Mouse (Mus musculus) lung, embryonic 16.5 days (tissue): ENCODE data around the gene Pcnx4. TPM values are rescaled to one million over a fixed set of nuclear protein-coding genes. Genes with fewer than 3 reads are reported as not detected.
"Not testable (repeated sequence)": the region's sequence is repeated elsewhere in the genome, so short reads cannot be mapped to it uniquely, and the experiment has no call there.

Source experiments
- ATAC-seq: fragments of 200-750 bp; cut with Nextera tagmentation; 2 replicates; pipeline ENCODE4 v1.8.0; 2017; ENCODE audit warnings: low read depth, mild to moderate bottlenecking, moderate library complexity
- H3K27ac ChIP-seq: fragments of 300-500 bp; sonication (generic); 2 replicates; pipeline ENCODE4 v1.5.1; 2014; ENCODE audit warnings: mild to moderate bottlenecking, control low read depth, low read length
- H3K27me3 ChIP-seq: fragments of 300-500 bp; sonication (generic); 2 replicates; pipeline ENCODE4 v1.6.1; 2014; ENCODE audit warnings: low read depth, low read length, mixed read lengths; ENCODE audit not compliant: control insufficient read depth, insufficient read depth
- H3K36me3 ChIP-seq: fragments of 300-500 bp; sonication (generic); 2 replicates; pipeline ENCODE4 v1.6.1; 2014; ENCODE audit warnings: low read length; ENCODE audit not compliant: control insufficient read depth, insufficient read depth
- H3K4me1 ChIP-seq: fragments of 300-500 bp; sonication (generic); replicated peaks from 2 replicates; pipeline ENCODE4 v1.6.1; 2014; ENCODE audit warnings: low read length, mixed read lengths; ENCODE audit not compliant: control insufficient read depth, insufficient read depth
- H3K4me2 ChIP-seq: fragments of 300-500 bp; sonication (generic); 2 replicates; pipeline ENCODE4 v1.6.1; 2014; ENCODE audit warnings: low read depth, low read length, control low read depth
- H3K4me3 ChIP-seq: fragments of 300-500 bp; sonication (generic); 2 replicates; pipeline ENCODE4 v1.5.1; 2014; ENCODE audit warnings: mild to moderate bottlenecking, low read length, control low read depth
- H3K9ac ChIP-seq: fragments of 300-500 bp; sonication (generic); 2 replicates; pipeline ENCODE4 v1.6.1; 2014; ENCODE audit warnings: low read length, control low read depth
- H3K9me3 ChIP-seq: fragments of 300-500 bp; sonication (generic); 2 replicates; pipeline ENCODE4 v1.6.1; 2016; ENCODE audit warnings: low read length; ENCODE audit not compliant: control insufficient read depth
- WGBS: fragments of 180-500 bp; shearing (Covaris S2); extraction: QIAGEN DNeasy Blood & Tissue Kit; methylation state at CpG from one replicate; pipeline ENCODE4 v1.1.7; 2014; 5-methylcytosine and 5-hydroxymethylcytosine counted together
- polyA plus RNA-seq: library from polyadenylated mRNA; unstranded; fragments of >200 nt; fragmentation: Nextera tagmentation; extraction: Ambion mirVana; gene quantifications from 2 replicates; pipeline ENCODE4 v1.2.1, GENCODE M21; 2015

Gene Pcnx4
- polyA plus RNA-seq, 1 experiment from 2014 or later, result 12.2 TPM

- H3K36me3 ChIP-seq, result no peaks in the 10 kb centered on the region
- no peaks in the 10 kb centered on the region for H3K4me1 ChIP-seq
- no peak overlapping the region for H3K4me3 ChIP-seq
- H3K27me3 ChIP-seq, result no peaks in the 10 kb centered on the region
- WGBS, result 90% methylated on average over 3 of the region's 3 CpGs
- no peaks in the 10 kb centered on the region; the same call in 1 of the 2 replicates for H3K9me3 ChIP-seq
- no peak overlapping the region for H3K9ac ChIP-seq
- H3K4me2 ChIP-seq, result no peak overlapping the region
- H3K27ac ChIP-seq, result no peak overlapping the region
- no peak for ATAC-seq
These were observed 45.8 kb downstream of the Pcnx4 start for GRCm38 (mm10) chr12:72582021-72582420.

DNA sequence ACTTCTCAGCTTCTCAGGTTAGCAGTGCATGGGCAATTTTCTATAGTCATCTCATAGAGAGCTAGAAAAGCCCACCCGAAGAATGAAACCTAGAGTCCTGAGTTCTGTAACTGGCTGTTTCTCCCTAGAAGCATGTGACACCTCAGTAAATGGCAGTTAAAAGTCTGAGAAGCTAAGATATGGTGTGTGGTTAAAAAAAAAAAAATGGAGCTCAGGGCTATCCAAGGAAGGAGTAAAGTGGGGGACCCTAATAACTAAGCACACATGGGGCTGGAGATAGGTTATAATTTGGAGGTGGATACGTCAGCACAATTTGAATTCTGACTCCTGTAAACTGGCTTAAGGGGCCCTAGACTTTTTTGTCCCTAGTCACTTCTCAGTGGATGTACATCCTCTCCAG, 46.9 kb downstream of the Pcnx4 start:
- 79% methylated on average over 2 of the region's 2 CpGs for WGBS
- H3K27me3 ChIP-seq, result no peaks in the 10 kb centered on the region
- no peaks in the 10 kb centered on the region for H3K4me1 ChIP-seq

DNA sequence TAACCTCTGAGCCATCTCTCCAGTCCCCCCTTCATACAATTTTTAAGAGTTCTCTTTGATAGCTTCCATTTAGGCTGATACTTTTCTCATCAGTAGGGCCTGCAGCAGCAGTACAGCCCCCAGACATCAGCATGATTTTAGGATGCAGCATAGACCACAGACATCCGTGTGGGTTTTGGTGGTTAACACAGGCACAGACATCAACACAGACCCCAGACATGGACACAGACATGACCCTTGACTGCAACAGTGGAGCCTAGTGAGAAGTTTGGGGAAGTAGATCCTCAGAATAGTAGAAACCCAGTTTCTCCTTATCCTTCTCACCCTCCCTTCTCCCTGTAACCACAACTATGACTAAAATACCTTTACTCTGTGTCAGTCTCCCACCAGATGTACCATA, 49.2 kb downstream of the Pcnx4 start:
- no peak for ATAC-seq
- Histone ChIP-seq H3K9ac (no peak overlapping the region), H3K4me2 (no peak overlapping the region), H3K4me3 (no peak overlapping the region), H3K4me1 (no peaks in the 10 kb centered on the region), H3K27me3 (no peaks in the 10 kb centered on the region), H3K36me3 (no peaks in the 10 kb centered on the region), H3K27ac (no peak overlapping the region), H3K9me3 (no peaks in the 10 kb centered on the region; the same call in 1 of the 2 replicates)
- WGBS, result 96% methylated on average over 1 of the region's 1 CpGs

More for the DNA sequence above, 46.9 kb downstream of the Pcnx4 start:
- ATAC-seq, result no peak
- no peak overlapping the region for H3K4me3 ChIP-seq
- H3K36me3 ChIP-seq, result no peaks in the 10 kb centered on the region
- H3K4me2 ChIP-seq, result no peak overlapping the region
- no peaks in the 10 kb centered on the region; the same call in 1 of the 2 replicates for H3K9me3 ChIP-seq
- no peak overlapping the region for H3K27ac ChIP-seq
- H3K9ac ChIP-seq, result no peak overlapping the region

- no peak overlapping the region for H3K9ac ChIP-seq
- no peak overlapping the region for H3K4me2 ChIP-seq
- H3K4me1 ChIP-seq, result no peaks in the 10 kb centered on the region
- H3K36me3 ChIP-seq, result no peaks in the 10 kb centered on the region
- H3K9me3 ChIP-seq, result no peaks in the 10 kb centered on the region
- no peak overlapping the region for H3K4me3 ChIP-seq
- H3K27me3 ChIP-seq, result no peaks in the 10 kb centered on the region
- no peak overlapping the region for H3K27ac ChIP-seq
- ATAC-seq, result no peak
These were observed 56.8 kb downstream of the Pcnx4 start for GRCm38 (mm10) chr12:72592991-72593390.

- H3K36me3 ChIP-seq, result no peaks in the 10 kb centered on the region
- no peak overlapping the region for H3K27ac ChIP-seq
- no peak for ATAC-seq
- no peak overlapping the region for H3K4me3 ChIP-seq
- no peak overlapping the region for H3K9ac ChIP-seq
- 72% methylated on average over 2 of the region's 2 CpGs for WGBS
- no peak overlapping the region for H3K4me2 ChIP-seq
- H3K4me1 ChIP-seq, result no peaks in the 10 kb centered on the region
- H3K27me3 ChIP-seq, result no peaks in the 10 kb centered on the region
- H3K9me3 ChIP-seq, result no peaks in the 10 kb centered on the region
These were observed 57.8 kb downstream of the Pcnx4 start for GRCm38 (mm10) chr12:72594001-72594400.

DNA sequence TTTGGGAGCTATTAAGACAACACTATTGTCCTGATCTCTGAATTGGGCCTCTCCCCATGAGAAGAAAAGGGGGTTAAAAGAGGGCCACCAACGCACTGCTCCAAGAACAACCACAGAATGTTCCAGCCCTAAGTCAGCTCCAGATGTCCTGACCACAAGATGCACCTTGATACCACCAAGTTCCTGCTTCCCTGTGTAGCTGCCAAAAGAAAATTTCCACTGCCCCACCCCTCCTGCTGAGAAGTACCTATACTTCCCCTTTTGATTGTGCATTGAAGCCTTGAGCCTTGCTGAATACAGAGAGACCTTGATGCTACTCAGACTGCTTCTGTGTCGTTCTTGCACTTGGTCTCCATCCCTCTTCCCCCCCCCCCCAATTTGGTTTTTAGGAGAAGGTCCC, 62.5 kb downstream of the Pcnx4 start:
- ATAC-seq, H3K27me3 ChIP-seq, H3K9ac ChIP-seq, H3K27ac ChIP-seq, H3K4me1 ChIP-seq, H3K36me3 ChIP-seq, H3K9me3 ChIP-seq, H3K4me3 ChIP-seq, H3K4me2 ChIP-seq: not testable (repeated sequence)
- 70% methylated on average over 2 of the region's 2 CpGs for WGBS

DNA sequence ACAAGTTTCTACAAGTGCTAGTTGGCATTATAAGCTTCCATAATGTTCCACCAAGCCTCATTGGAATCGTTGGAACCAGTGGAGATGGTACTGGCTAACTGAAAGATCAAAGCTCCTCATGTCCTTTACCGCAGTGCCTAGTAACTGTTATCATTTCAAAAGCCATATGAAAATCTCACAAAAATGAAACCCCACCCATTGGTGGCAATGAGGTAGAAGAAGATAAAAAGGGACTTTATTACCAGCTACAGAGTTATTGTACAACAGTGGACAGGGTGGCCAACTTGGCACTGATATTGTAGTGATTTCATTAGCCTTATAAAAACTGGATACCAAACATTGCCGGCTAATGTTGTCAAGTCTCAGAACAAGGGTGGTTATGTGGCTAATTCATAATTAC, 75.9 kb downstream of the Pcnx4 start:
- Histone ChIP-seq H3K27ac (no peak overlapping the region), H3K4me1 (no peaks in the 10 kb centered on the region), H3K4me2 (no peak overlapping the region), H3K9ac (no peak overlapping the region), H3K36me3 (no peaks in the 10 kb centered on the region), H3K9me3 (no peaks in the 10 kb centered on the region), H3K27me3 (no peaks in the 10 kb centered on the region), H3K4me3 (no peak overlapping the region)
- 90% methylated on average over 3 of the region's 3 CpGs for WGBS
- ATAC-seq, result no peak

GRCm38 (mm10) chr12:72620856-72621255, 84.7 kb downstream of the Pcnx4 start:
- Histone ChIP-seq H3K9ac (no peak overlapping the region), H3K27ac (no peak overlapping the region), H3K27me3 (no peaks in the 10 kb centered on the region), H3K9me3 (no peaks in the 10 kb centered on the region), H3K36me3 (no peaks in the 10 kb centered on the region), H3K4me2 (no peak overlapping the region), H3K4me3 (no peak overlapping the region), H3K4me1 (no peaks in the 10 kb centered on the region)
- WGBS, result 90% methylated on average over 7 of the region's 7 CpGs
- ATAC-seq, result no peak

- Histone ChIP-seq H3K9ac (no peak overlapping the region), H3K4me3 (no peak overlapping the region), H3K27ac (no peak overlapping the region), H3K4me1 (no peaks in the 10 kb centered on the region), H3K4me2 (no peak overlapping the region), H3K36me3 (no peaks in the 10 kb centered on the region), H3K9me3 (no peaks in the 10 kb centered on the region), H3K27me3 (no peaks in the 10 kb centered on the region)
- WGBS, result 81% methylated on average over 1 of the region's 1 CpGs
- no peak for ATAC-seq
These were observed 85.3 kb downstream of the Pcnx4 start for GRCm38 (mm10) chr12:72621441-72621840.

- no peak overlapping the region for H3K4me3 ChIP-seq
These were observed 86.8 kb downstream of the Pcnx4 start for GRCm38 (mm10) chr12:72622853-72623496.

More at GRCm38 (mm10) chr12:72622853-72623496, 86.8 kb downstream of the Pcnx4 start:
- WGBS, result 68% methylated on average over 5 of the region's 5 CpGs
- no peak overlapping the region for H3K4me2 ChIP-seq
- no peak overlapping the region for H3K9ac ChIP-seq
- no peaks in the 10 kb centered on the region for H3K9me3 ChIP-seq
- no peaks in the 10 kb centered on the region for H3K36me3 ChIP-seq
- no peaks in the 10 kb centered on the region for H3K27me3 ChIP-seq
- ATAC-seq, result no peak
- no peaks in the 10 kb centered on the region for H3K4me1 ChIP-seq
- no peak overlapping the region for H3K27ac ChIP-seq
